Mouse (Mus musculus): ENCODE results near the gene Fat3. TPM values are rescaled to one million over a fixed set of nuclear protein-coding genes. Genes with fewer than 3 reads are reported as not detected.
A peak's percentile ranks its signal among the peaks of the same experiment; 100 is the strongest.

The Fat3 gene
- total RNA-seq, 2 experiments from 2014 or later: 0.43 to 1.0 TPM

DNA sequence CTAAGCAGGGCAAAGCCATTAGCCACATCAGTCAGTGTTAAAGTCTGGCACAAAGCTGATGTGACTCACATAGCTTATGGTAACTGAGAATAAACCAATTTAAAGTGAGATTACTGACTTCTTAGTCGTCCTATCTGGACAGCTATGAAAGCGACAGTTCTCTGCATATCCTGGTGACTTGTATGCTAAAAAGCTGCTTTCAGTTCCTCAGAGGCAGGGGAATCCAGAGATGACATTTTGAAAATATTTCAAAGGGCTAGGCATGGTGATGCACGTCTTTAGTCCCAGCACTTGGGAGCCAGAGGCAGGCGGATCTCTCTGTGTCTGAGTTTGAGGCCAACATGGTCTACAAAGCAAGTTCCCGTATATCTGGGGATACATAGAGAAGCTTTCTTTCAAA, 272.2 kb downstream of the Fat3 start:
- no peak for DNase-seq

DNA sequence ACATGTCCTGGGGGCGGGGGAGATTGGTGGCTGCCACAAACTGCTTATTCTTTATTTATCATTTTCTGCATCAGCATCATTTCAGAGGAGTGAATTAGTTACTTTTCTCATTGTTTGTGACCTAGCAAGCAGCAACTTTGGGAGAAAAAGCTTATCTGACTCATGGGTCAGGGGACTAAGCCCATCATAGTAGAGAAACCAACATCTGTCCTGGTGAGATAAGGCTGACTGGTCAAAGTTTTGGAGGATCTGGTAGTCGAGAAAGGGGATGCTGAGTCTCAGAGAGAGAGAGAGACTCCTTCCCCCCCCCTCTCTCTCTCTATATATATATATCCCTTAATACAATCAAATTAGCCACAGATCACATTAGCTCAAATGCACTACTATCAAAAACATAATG, 273.7 kb downstream of the Fat3 start:
- DNase-seq: no peak

DNA sequence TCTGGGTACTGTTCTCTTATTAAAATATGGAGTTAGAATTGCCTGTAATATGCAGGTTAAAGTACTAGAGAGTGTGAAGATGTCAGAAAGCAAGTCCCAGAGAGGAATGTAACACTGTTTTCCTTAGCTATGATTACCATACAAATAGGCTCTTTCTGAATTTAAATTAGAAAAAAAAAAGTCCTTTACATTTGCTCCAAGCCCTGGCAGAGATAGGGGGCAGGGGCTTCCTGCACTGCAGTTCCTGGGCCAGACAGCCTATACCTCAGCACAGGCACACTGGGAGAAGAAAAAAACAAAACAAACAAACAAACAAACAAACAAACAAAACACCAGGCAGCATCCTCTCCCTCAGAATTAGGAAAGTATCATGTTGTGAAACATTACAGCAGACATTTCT, 274.5 kb downstream of the Fat3 start:
- DNase-seq: no peak

DNA sequence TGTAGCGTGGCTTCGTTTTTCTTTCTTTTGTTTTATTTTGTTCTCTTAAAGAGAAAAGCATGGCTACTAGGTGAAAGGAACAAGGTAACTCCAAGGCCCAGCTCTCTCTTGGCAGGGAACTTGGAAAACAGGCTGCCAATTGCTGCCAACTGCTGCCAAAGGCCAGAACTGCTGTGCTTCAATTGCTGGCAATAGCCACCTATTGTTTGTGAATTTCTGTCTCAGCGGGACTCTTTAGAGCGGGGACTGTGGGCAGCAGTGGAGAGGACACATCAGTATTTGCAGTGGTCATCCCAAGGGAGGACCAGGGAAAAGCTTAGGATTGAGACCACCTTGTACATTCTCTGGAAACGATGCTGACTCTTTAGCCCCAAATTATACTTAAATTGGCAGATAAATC, 279.2 kb downstream of the Fat3 start:
- DNase-seq: no peak

DNA sequence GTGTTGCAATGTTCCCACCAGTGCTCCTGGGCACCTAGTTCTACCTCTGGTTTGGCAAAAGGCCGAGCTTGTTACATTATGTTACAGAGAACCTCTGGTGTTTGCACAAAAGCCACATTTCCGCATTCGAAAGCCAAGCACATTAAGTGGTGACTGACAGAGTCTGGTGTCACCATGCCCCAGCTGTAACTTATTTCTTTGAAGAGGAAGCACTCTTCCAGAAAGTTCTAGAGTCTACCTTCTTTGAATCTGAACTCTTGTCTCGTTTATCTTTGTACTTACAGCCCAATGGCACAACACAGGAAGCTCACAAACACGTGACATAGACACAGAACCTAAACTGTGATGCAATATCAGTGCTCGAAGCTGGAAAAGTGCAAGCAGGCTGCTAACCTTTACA, 284.9 kb downstream of the Fat3 start:
- no peak for DNase-seq

DNA sequence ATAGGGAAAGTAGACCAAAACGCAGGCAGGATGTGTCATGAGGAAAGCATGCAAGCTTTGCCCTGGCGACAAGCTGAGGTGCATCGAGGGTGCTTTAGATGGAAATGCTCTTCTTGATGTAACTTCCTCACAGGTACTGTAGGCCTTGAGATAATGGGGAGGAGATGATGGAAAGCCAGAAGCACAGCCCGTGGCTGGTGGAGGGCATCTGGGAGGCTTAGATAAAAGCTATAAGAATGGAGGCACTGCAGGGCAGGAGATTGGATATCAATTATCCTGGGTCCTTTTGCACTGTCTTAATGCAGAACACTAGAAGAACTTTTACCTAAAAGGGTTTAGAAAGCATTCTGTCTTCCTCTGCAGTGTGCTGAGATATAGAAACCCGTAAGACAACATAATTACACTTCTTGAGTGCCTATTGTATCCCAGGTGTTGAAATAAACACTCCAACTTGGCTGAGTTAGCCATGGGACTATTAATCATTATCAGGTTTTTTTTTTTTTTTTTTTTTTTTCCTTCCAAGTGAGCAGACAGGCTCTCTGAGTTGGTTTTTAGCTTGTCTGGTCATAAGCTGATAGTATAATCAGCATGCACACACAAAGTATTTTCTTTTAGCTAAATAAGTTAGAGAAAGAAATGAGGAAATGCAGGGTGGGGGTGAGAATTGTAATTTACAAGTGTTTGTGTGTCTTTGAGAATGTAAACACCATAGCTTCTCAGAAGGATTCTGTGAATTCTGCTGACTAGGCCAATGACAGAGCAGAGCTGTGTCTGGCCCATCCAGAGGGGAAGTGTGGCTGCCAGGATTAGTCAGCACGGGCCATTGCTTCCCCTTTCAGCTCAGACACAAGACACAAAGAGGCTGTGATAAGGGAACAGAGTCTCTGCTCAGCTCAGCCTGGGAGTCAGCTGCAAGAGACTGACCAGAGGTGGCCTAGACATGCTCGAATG, 286.1 kb downstream of the Fat3 start:
- peak; percentile 46 for DNase-seq

DNA sequence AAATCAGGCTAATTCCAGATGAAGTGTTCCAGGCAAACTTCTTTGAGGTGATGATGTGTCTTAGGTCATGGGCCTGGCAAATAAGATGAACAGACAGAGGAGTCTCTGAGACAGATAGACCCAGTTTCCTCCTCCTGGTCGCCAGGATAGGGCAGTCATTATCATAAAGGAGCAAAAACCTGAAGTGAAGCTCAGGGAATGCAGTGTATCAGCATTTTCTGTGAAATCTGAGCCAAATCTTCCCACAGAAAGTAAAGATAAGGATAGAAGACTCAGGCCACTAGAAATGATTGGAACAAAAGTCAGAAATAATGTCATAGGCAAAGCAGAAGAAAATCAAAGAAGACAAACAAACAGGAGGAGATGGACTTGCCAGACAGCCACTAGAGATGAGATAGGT, 287.8 kb downstream of the Fat3 start:
- DNase-seq: no peak

DNA sequence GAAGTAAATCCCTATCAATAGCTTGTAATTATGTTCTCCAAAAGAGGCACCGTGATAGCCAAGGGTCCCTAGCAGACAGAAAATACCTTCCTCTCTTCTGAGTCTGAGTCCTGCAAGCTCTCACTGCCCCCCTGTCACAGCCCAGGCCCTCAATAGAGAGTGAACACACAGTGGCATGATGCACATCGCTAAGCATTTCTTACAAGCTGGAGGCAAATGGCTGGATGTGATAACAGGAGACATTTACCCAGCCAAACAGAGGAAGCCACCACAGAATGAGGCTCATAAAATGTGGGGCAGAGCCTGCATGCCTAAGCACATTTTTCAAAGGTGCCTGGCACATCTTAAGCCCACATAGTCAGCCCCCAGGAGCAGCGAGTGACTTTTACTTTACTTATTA, 288.5 kb downstream of the Fat3 start:
- no peak for DNase-seq

DNA sequence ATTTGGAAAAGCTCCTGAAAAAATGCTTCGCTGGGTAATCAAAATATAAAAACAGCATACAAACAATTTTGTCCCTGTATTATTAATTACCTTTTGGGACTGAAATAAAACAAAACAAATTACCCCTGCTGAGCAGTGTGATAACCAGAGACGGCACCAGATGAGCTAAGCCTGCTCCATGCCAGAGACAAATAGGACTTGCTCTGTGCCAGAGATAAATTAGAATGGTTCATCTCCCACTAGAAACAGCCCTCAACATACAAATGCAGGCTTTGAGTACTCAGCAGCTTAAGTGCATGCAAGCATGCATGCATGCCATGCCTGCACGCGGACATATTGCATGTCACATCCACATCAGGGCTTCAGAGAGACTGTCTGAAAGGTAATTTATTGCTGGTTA, 288.9 kb downstream of the Fat3 start:
- no peak for DNase-seq

DNA sequence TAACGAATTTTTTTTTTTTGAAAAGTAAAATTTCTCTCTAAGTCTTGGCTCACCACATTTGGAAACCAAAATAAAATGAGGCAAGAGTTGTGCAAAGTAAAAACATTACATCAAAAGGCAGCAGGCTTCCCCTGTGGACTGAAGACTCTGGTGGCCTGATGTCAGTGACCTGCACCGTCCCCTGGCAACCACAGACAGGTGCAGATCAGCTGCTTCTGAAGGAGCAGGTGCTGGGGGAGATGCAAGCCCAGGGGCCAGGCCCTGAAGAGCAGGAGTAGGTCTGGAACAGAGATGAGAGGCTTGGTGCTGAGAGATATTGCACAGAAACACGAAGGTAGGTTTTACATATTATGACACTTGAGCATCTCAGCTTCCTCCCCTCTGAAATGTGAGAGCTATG, 289.6 kb downstream of the Fat3 start:
- DNase-seq: no peak

DNA sequence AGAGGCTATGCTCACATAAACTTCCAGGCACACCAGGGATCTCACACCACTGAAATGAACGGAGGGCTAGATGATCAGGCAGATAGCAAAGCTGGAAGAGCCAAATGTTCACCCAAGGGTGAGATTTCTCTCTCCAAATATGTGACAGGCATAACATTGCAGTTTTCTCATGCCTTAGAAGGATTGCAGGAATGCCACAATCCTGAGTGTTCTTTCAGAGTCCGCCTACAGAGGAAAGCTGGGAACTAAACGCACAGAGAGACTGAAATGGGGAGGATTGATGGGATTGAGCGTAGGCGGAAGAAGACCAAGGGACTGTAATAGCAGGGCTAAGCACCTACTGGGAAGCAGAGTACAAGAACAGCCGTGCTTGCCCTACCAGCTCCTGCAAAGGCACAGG, 298.8 kb downstream of the Fat3 start:
- DNase-seq: no peak

DNA sequence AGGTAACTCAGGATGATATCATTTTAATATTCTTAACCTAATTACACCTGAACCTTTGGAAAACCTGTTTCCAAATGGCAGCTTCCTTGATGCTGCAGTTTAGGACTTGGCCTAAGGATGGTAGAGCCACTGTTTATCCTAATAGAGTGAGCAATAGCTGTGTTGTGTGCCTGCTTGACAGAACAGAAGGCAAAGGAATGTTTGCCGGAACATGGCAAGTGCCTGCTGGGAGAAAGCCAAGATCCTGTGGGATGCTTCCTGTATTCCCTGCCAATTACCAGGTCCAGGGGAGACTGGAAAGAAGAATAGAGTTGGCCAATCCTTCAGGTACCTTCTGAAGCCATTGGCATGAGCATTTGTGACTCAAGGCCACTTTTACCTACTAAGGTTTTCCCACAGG, 300.1 kb downstream of the Fat3 start:
- DNase-seq: no peak

DNA sequence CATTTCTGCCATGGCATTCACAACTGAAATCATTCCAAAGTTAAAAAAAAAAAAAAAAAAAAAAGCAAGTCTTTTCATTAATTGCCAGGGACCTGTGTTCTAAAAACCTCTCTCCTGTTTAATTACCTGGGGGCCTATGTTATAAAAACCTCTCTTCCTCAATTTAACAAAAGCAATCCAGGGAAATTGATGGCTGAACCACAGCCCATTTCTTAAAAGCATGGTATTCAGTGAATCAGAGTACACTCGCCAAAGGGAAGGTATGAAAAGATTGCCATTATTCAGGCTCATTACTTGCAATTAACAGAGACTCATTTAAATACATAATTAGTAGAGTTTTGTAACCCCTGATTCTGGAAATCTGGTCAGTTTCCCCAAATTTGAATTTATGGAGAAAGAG, 314.6 kb downstream of the Fat3 start:
- no peak for DNase-seq

DNA sequence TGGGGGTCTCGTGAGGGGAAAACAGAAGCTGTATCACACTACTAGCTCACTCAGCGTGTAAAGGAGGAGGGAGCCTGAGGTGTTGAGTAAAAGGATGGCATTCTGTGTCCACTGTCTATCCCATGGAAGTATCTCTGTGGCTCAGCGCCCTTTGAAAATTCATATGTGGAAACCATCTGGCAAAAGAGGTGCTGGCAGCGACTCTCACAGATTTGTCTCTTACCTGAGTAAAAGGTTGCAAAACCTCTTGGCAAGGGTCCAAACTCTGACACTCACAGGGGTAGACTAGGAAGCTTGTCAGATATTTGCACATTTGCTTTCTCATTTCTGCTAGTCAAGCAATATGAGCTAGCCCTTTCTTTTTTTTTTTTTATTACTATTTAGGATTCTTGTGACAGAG, 331.8 kb downstream of the Fat3 start:
- DNase-seq: no peak

DNA sequence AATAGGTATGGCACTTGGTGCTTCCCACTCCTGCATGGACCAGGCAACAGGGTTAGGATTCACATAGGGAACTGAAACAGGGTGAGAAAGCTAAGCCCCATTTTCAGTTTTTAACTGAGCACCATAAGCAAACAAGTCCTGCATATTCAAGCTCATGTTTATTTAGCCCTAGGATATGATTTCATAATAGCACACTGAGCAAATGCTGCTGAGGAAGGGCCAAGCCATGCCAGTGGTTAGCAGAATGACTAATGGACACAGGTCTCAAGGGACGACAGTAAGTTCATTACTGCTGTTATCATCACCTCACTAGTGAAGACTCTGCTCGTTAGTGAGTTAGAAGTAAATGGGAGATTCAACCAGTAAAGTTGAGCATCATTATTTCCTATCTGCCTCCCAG, 333.0 kb downstream of the Fat3 start:
- DNase-seq: no peak

DNA sequence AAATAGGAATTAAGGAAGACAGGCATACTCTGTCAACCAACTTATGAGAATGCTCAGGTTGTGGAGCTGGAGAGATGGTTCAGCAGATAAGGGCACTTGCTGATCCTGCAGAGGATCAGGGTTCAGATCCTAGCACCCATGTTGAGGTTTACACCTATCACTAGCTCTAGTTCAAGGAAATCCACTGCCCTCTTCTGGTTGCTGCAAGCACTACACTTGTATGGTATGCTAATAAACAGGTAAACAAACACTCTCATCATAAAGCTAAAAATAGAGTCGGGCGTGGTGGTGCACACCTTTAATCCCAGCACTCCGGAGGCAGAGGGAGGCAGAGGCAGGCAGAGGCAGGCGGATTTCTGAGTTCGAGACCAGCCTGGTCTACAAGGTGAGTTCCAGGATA, 341.7 kb downstream of the Fat3 start:
- DNase-seq: no peak

DNA sequence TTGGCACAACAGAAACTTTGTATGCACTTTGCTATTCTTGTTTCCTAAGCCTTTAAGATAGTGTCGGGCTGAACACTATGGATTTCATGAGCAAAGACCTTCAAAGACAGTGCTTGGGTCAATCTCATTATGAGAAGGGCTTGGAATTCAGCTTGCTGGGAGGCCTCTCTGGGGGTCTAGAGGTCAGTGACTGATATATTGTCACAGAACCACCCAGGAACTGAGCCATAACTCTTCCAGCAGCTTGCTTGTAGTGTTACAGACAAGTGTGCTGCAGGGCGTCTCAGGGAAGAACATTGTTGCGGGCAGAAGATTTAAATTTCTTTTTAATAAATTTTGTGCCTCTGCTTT, 347.5 kb downstream of the Fat3 start:
- no peak for DNase-seq

DNA sequence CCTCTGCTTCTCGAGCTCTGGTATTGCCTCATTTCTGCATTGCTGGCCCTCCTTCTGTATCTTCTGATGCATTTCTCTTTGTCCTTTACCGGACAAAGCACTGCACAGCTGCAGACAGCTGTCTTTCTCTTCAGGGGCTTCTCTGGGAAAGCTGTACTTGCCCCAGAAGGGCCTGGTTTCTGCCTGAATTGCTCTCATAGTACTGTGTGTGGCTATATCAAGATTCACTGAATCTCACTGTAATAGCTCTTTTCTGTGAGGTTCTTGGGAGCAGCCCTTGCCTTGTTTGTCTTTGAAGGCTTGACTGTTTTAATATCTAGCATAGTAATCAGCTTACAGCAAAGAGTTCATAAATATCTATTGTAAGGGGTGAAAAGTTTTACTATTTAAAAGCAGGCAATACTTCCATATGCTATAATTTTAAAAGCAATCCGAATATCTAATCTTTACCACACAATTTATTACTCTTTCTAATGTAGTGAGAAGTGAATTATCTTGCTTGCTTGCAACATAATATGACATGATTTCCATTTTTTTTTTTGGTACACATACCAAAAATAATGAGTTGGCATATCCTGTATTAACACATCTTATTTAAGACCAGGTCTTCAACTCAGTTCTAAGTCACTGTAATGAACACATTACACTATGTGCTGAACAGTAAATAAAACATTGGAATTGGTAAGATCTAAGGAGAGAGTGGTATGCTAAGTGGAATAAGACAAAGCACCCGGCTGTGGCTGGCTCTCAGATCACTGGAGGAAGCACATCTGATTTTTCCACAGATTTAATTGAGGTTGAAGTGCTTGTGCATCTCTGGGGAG, 348.1 kb downstream of the Fat3 start:
- DNase-seq: no peak

DNA sequence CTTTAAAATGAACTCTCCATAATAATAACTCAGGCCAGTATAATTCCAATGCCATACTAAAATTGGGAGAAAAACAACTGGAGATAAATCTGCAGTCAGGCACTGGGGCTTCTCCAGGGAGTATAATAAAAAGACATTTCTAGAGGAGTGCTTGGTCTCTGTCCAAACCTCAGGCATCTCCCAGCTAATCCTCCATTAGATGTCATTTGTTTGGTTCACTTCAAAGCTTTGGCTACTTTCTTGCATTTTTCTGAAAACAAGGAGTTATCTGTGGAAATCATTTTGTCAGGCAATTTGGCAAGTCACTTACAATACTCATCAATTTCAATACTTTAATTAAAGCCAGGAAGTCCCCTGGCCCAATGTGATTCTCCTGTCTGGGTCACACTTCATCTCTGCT, 351.0 kb downstream of the Fat3 start:
- DNase-seq: no peak

DNA sequence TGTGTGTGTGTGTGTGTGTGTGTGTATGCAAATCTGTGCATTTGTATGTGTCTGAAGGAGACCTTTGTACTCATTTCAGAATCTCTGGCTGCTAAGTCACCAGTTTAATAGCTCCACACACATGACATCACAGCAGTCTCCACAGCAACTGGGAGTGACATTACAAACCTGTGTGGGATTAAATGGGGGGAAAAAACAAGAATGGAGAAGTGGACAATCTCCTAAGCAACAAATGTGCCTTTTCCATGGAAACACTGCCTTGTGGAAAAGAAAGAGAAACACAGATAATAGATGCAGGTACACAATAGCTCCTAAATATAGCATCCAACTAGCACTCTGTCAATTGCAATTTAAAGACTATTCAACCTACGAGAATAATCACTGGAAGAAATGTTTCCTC, 353.4 kb downstream of the Fat3 start:
- no peak for DNase-seq

DNA sequence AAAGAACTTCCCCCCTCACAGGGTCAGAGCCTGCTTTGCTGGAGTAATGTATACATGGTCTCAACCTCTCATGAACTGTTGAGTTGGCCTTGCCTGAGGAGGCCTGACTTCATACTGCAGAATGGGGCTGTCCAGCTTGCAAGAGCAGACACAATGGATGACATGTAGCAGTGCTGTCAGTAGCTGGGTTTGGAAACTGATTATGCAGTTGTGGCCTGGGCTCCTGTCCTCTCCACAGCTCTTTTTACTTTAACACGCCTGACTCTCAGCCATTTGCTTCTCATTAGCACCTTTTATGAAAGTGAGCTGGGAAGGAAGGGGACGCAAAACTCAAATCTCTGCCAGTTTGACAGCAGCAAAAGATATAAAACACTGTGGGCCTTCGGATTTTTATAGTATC, 356.4 kb downstream of the Fat3 start:
- no peak for DNase-seq

DNA sequence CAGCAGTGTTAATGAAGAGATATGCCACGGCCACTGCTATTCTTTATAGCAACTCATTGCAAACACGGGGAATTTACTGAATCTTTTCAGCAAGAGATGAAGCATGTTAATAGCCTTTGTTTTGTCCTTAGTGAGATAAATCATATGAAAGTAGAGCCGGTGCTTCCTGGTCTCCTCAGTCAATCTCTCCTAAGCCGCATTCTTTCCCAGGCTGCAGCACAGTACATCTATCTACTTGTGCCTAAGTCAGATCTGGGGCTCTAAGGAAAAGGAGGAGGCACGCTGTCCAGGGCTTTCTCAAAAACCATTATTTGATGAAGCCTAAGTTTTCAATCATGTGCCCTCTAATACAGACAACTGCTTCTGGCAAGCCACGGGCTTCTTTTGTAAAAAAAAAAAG, 361.8 kb downstream of the Fat3 start:
- no peak for DNase-seq

DNA sequence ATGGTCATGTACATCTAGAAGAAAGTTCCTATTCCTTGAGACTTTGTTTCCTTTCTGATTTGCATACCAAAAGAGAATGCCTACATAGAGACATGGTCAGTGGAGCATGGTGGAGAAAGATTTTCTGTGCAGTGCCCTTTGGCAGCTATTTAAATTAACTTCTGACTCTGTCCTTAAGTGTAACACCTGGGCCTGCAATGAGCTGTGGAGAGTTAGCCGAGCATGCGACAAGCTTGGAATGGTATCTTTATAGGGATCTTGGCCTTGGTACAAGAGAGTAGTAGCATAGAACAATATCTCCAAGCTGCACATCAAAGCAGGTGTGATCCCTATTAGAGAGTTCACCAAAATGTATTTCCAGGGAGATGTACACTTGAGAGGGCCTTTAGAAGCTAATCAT, 368.0 kb downstream of the Fat3 start:
- DNase-seq: no peak

DNA sequence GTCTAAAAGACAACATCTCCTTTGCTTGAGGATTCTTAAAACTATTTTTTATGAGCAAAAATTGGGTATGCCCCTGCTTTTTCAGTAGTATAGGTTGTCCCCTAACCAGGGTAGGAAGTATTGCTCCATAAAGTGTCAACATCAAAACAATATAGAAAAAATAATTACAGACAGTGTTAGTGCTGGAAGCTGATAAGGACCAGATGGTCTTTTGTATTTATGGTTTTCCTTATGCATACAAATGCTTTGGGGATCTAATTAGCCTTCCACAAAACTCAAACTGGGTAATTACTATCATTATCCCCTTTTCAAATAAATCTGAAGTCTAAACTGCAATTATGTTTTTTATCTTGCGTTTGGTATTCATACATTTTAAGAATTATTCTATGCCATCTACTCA, 368.5 kb downstream of the Fat3 start:
- DNase-seq: no peak
